ENCODE assay signal across 15 mouse cellular contexts in the genomic region with DNA sequence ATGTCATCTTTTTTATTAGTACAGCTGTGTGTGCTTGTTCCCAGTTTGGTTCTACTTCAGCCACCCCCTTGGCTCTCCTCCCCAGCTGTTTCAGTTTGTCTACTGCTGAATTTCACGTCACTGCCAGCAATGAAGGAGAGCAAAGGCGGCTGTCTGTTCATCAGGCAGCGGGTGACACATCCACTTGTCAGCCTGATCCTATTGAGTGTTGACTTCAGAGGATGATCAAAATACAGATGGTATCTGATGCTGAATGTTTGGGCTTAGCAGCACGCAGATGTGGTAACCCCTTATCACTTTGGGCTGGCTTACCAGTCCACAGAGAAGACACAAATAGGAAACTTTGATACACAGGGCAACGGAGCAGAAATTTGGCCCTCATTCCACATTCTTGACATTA.
DNase-seq lines count a peak whose midpoint lies in the region; ATAC-seq and TF ChIP-seq lines count a peak whose summit lies in the region.
"Had no signal": no experiment of that assay in that cellular context is flagged by ENCODE, and none has a peak within 500 bp of the region (broad histone marks: within the 10 kb centered on the region; RNA-seq: fewer than 3 reads in every experiment).

No protein-coding gene starts in this region.

- H3K79me2 ChIP-seq in liver, adult 2 months (ENCODE audit: control insufficient read depth, insufficient read depth, low read length) = no peaks in the 10 kb centered on the region; the same call in 1 of the 2 replicates

- no peak overlapping the region for H3K9ac ChIP-seq in liver, adult 2 months (ENCODE audit: low read depth, low read length)
- H3K9ac ChIP-seq: embryonic facial prominence, embryonic 13.5 days; forebrain, embryonic 13.5 days had no signal

- no peaks in the 10 kb centered on the region for H3K36me3 ChIP-seq in kidney, adult 2 months (ENCODE audit: control insufficient read depth, insufficient read depth, low read length)
- H3K36me3 ChIP-seq in liver, adult 2 months (ENCODE audit: control insufficient read depth, insufficient read depth, low read length) = no peaks in the 10 kb centered on the region
- H3K36me3 ChIP-seq: embryonic facial prominence, embryonic 13.5 days had no signal

- TF ChIP-seq POLR2A in kidney, adult 2 months (IDR thresholded peaks at IDR 0.05; ENCODE audit: low read depth, low read length) = no peak
- TF ChIP-seq POLR2A in bone marrow, adult 2 months (IDR thresholded peaks at IDR 0.05; ENCODE audit: borderline replicate concordance, control insufficient read depth, low read depth, low read length) = no peak
- TF ChIP-seq POLR2A in liver, adult 2 months (IDR thresholded peaks at IDR 0.05; ENCODE audit: extremely low read depth, insufficient read depth, low read length) = no peak

- no peak for DNase-seq in kidney, adult 2 months
- DNase-seq in kidney, postnatal 36 days = no peak
- peak; percentile 13 for DNase-seq in liver, adult 2 months (ENCODE audit: extremely low read depth, low read depth, low spot score)
- no peak for DNase-seq in natural killer cell, adult 2 months (ENCODE audit: low spot score in 2 of 2)
- DNase-seq in cerebellum, adult 9-11 months = no peak
- DNase-seq: adrenal gland, postnatal 10 days; cerebellum, postnatal 36 days; heart, adult 18-20 months; kidney, adult 9 months; thymus, postnatal 4 days had no signal

- H3K4me3 ChIP-seq in kidney, adult 2 months (ENCODE audit: insufficient read depth, low read depth, low read length) = no peak overlapping the region
- no peak overlapping the region for H3K4me3 ChIP-seq in bone marrow, adult 2 months (replicated peaks; ENCODE audit: control insufficient read depth, low read depth, low read length)
- no peak overlapping the region for H3K4me3 ChIP-seq in liver, adult 2 months (ENCODE audit: insufficient read depth, low read depth, low read length)
- H3K4me3 ChIP-seq: embryonic facial prominence, embryonic 13.5 days; forebrain, embryonic 13.5 days had no signal

- 67% methylated on average over 5 of the region's 5 CpGs for WGBS in kidney, adult 2 months
- 59% methylated on average over 5 of the region's 5 CpGs for WGBS in bone marrow, adult 2 months
- 76% methylated on average over 5 of the region's 5 CpGs for WGBS in liver, adult 2 months

- peak; percentile 69 for ATAC-seq in megakaryocyte-erythroid progenitor cell, adult 5-6 weeks (replicated peaks; ENCODE audit: low FRiP score, low TSS enrichment, poor library complexity, severe bottlenecking)
- ATAC-seq: forebrain, embryonic 13.5 days; hindbrain, postnatal 0 days had no signal

- no peak for TF ChIP-seq CTCF in kidney, adult 2 months (conservative IDR thresholded peaks at IDR 0.05; ENCODE audit: insufficient read depth, insufficient read length, low read depth, low read length)
- no peak for TF ChIP-seq CTCF in bone marrow, adult 2 months (IDR thresholded peaks at IDR 0.05; ENCODE audit: control insufficient read depth, insufficient read depth, low read length)
- no peak for TF ChIP-seq CTCF in liver, adult 2 months (IDR thresholded peaks at IDR 0.05; ENCODE audit: low read depth, low read length)

- peaks cover 9% of the 10 kb centered on the region for H3K4me1 ChIP-seq in kidney, adult 2 months (ENCODE audit: control insufficient read depth, insufficient read depth, low read length)
- H3K4me1 ChIP-seq in bone marrow, adult 2 months (ENCODE audit: control insufficient read depth, insufficient read depth, low read length) = peaks cover 4% of the 10 kb centered on the region
- no peaks in the 10 kb centered on the region; the same call in 1 of the 2 replicates for H3K4me1 ChIP-seq in liver, adult 2 months (ENCODE audit: control insufficient read depth, insufficient read depth, low read length)

- H3K27ac ChIP-seq in kidney, adult 2 months (ENCODE audit: insufficient read depth, low read depth, low read length) = peak overlapping the region; percentile 17; the same call in 1 of the 2 replicates
- peak overlapping the region; percentile 83 for H3K27ac ChIP-seq in bone marrow, adult 2 months (ENCODE audit: control insufficient read depth, insufficient read depth, low read depth, low read length, poor library complexity)
- no peak overlapping the region for H3K27ac ChIP-seq in liver, adult 2 months (replicated peaks; ENCODE audit: insufficient read depth, low read depth, low read length)
- H3K27ac ChIP-seq: embryonic facial prominence, embryonic 13.5 days; forebrain, embryonic 13.5 days; hindbrain, postnatal 0 days had no signal

- no peaks in the 10 kb centered on the region for H3K27me3 ChIP-seq in kidney, adult 2 months (replicated peaks; ENCODE audit: control insufficient read depth, insufficient read depth, low read length)
- no peaks in the 10 kb centered on the region for H3K27me3 ChIP-seq in liver, adult 2 months (ENCODE audit: control insufficient read depth, insufficient read depth, low read length)
- H3K27me3 ChIP-seq: embryonic facial prominence, embryonic 13.5 days; forebrain, embryonic 13.5 days had no signal
